Mouse (Mus musculus): ENCODE data around the gene Rarg.

DNA sequence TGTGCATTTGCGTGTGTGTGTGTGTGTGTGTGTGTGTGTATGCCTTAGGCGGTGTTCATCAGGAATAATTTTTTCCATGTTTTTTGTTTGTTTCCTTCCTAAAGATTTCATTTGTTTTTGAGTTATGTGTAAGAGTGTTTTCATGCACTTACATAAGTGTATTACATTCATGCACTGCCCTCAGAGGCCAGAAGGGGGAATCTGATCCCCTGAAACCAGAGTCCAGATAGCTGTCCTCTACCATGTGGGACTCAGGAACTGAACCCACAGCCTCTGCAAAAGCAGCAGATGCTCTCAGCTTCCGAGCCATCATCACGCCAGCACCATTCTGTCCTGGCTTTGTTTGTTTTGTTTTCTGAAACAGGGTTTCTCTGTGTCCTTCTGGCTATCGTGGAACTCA is 8.2 kb upstream of the Rarg start:
- TF ChIP-seq MAFK (IDR thresholded peaks at IDR 0.05; ENCODE audit: insufficient read depth, low read depth, low read length) (no peak), CHD2 (IDR thresholded peaks at IDR 0.05; ENCODE audit: low read depth, low read length) (no peak), HCFC1 (IDR thresholded peaks at IDR 0.05; ENCODE audit: borderline replicate concordance, insufficient read depth, low read length) (no peak), ZC3H11A (IDR thresholded peaks at IDR 0.05; ENCODE audit: borderline replicate concordance, low read depth, low read length) (no peak), ZNF384 (IDR thresholded peaks at IDR 0.05; ENCODE audit: low read depth, low read length) (no peak)

Data from ES-E14 (cell line).